Mouse (Mus musculus): ENCODE measurements around the gene Pwp2. TPM values are rescaled to one million over a fixed set of nuclear protein-coding genes. Genes with fewer than 3 reads are reported as not detected.

The Pwp2 gene
- total RNA-seq (2014; rRNA removed) (27.2 and 30.0 TPM in 2 replicates), polyA plus RNA-seq (2015; fragmentation: Nextera tagmentation; extraction: Ambion mirVana) (15.0 and 16.4 TPM in 2 replicates)

- peak within 1 kb of the TSS; percentile 95 for H3K4me2 ChIP-seq (ENCODE audit: low read depth)
- WGBS = 2% methylated on average over 47 of the region's 47 CpGs
- no peak for TF ChIP-seq CTCF (IDR thresholded peaks at IDR 0.05; ENCODE audit: low read depth)
- no peaks in the 10 kb centered on the region for H3K27me3 ChIP-seq (ENCODE audit: insufficient read depth, low read length)
- H3K36me3 ChIP-seq (ENCODE audit: insufficient read depth) = peaks cover 47% of the 10 kb centered on the region
- peak within 1 kb of the TSS; percentile 69 for H3K4me3 ChIP-seq (ENCODE audit: low read depth, low read length)
- ATAC-seq = peak; percentile 97
- DNase-seq = peak; percentile 94
- peak within 1 kb of the TSS; percentile 64 for H3K27ac ChIP-seq (ENCODE audit: low read depth, low read length)
- peak within 1 kb of the TSS; percentile 63 for H3K9ac ChIP-seq
- H3K9me3 ChIP-seq (ENCODE audit: low read length) = no peaks in the 10 kb centered on the region
- peaks cover 5% of the 10 kb centered on the region for H3K4me1 ChIP-seq (ENCODE audit: insufficient read depth)
These were observed at the start of gene Pwp2 for GRCm38 (mm10) chr10:78184531-78185380. Pwp2 (minus strand) TSS chr10:78185149.

GRCm38 (mm10) chr10:78233756-78234155, 48.8 kb upstream of the Pwp2 start:
- DNase-seq = no peak

GRCm38 (mm10) chr10:78233161-78233560, 48.2 kb upstream of the Pwp2 start:
- H3K27ac ChIP-seq (ENCODE audit: low read depth, low read length) = no peak overlapping the region
- no peak for TF ChIP-seq CTCF (IDR thresholded peaks at IDR 0.05; ENCODE audit: low read depth)
- H3K9me3 ChIP-seq (ENCODE audit: low read length) = no peaks in the 10 kb centered on the region

More at GRCm38 (mm10) chr10:78233756-78234155, 48.8 kb upstream of the Pwp2 start:
- H3K4me2 ChIP-seq (ENCODE audit: low read depth) = no peak overlapping the region
- H3K36me3 ChIP-seq (ENCODE audit: insufficient read depth) = peaks cover 17% of the 10 kb centered on the region; the same call in 1 of the 2 replicates
- H3K4me1 ChIP-seq (ENCODE audit: insufficient read depth) = no peaks in the 10 kb centered on the region
- WGBS = 83% methylated on average over 6 of the region's 6 CpGs
- TF ChIP-seq CTCF (IDR thresholded peaks at IDR 0.05; ENCODE audit: low read depth) = no peak
- no peak overlapping the region for H3K27ac ChIP-seq (ENCODE audit: low read depth, low read length)
- ATAC-seq = no peak
- H3K9ac ChIP-seq = no peak overlapping the region
- no peak overlapping the region for H3K4me3 ChIP-seq (ENCODE audit: low read depth, low read length)
- no peaks in the 10 kb centered on the region for H3K27me3 ChIP-seq (ENCODE audit: insufficient read depth, low read length)
- no peaks in the 10 kb centered on the region for H3K9me3 ChIP-seq (ENCODE audit: low read length)

GRCm38 (mm10) chr10:78232301-78232980, 47.5 kb upstream of the Pwp2 start:
- DNase-seq (no peak), ATAC-seq (no peak)
- no peaks in the 10 kb centered on the region for H3K4me1 ChIP-seq (ENCODE audit: insufficient read depth)
- no peak for TF ChIP-seq CTCF (IDR thresholded peaks at IDR 0.05; ENCODE audit: low read depth)
- peaks cover 27% of the 10 kb centered on the region for H3K36me3 ChIP-seq (ENCODE audit: insufficient read depth)
- H3K27ac ChIP-seq (ENCODE audit: low read depth, low read length) = no peak overlapping the region
- no peaks in the 10 kb centered on the region for H3K9me3 ChIP-seq (ENCODE audit: low read length)
- H3K4me2 ChIP-seq (ENCODE audit: low read depth) = no peak overlapping the region
- H3K9ac ChIP-seq = no peak overlapping the region
- H3K4me3 ChIP-seq (ENCODE audit: low read depth, low read length) = no peak overlapping the region
- 62% methylated on average over 4 of the region's 4 CpGs for WGBS
- H3K27me3 ChIP-seq (ENCODE audit: insufficient read depth, low read length) = no peaks in the 10 kb centered on the region

More at GRCm38 (mm10) chr10:78233161-78233560, 48.2 kb upstream of the Pwp2 start:
- DNase-seq (no peak), ATAC-seq (no peak)
- no peaks in the 10 kb centered on the region for H3K27me3 ChIP-seq (ENCODE audit: insufficient read depth, low read length)
- WGBS = 92% methylated on average over 5 of the region's 5 CpGs
- no peak overlapping the region for H3K4me2 ChIP-seq (ENCODE audit: low read depth)
- H3K9ac ChIP-seq = no peak overlapping the region
- no peak overlapping the region for H3K4me3 ChIP-seq (ENCODE audit: low read depth, low read length)
- peaks cover 22% of the 10 kb centered on the region for H3K36me3 ChIP-seq (ENCODE audit: insufficient read depth)
- no peaks in the 10 kb centered on the region for H3K4me1 ChIP-seq (ENCODE audit: insufficient read depth)

GRCm38 (mm10) chr10:78228560-78228928, 43.6 kb upstream of the Pwp2 start:
- H3K9me3 ChIP-seq (ENCODE audit: low read length) = no peaks in the 10 kb centered on the region
- WGBS = 90% methylated on average over 5 of the region's 5 CpGs
- H3K9ac ChIP-seq = no peak overlapping the region
- ATAC-seq (no peak), DNase-seq (no peak)
- peaks cover 34% of the 10 kb centered on the region for H3K36me3 ChIP-seq (ENCODE audit: insufficient read depth)
- no peak overlapping the region for H3K4me3 ChIP-seq (ENCODE audit: low read depth, low read length)
- H3K4me1 ChIP-seq (ENCODE audit: insufficient read depth) = no peaks in the 10 kb centered on the region
- H3K4me2 ChIP-seq (ENCODE audit: low read depth) = no peak overlapping the region
- no peaks in the 10 kb centered on the region for H3K27me3 ChIP-seq (ENCODE audit: insufficient read depth, low read length)
- no peak for TF ChIP-seq CTCF (IDR thresholded peaks at IDR 0.05; ENCODE audit: low read depth)
- no peak overlapping the region for H3K27ac ChIP-seq (ENCODE audit: low read depth, low read length)

DNA sequence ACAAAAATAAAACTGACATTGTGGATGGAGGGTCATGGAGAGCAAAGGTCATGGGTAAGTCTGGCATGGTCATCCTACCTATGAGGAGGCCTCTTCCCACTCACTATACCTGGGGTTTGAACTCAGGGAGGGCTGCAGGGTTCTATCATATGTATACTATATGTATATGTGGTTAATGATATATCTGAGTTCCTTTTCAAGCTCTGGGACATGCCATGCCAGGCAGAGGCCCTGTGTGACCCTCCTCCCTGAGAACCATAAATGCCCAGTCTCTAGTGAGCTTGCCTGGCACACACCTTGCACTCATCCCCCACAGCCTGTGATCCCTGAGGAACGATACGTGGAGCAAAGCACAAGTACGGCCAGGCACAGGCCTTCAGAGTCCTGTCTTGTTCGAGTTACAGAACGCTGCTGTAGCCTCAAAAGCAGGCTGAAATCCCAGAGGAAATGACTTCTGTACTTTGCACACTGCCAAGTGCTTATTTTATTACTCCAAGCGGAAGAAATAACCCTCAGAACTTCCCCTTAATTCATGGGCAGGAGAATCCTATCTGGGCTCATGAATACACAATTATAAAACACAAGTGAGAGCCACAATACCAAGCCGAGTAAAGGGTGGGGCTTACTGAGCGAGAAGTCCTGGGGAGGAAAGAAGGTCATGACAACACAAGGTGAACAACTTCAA, 43.1 kb upstream of the Pwp2 start:
- Histone ChIP-seq H3K9me3 (ENCODE audit: low read length) (no peaks in the 10 kb centered on the region), H3K4me1 (ENCODE audit: insufficient read depth) (no peaks in the 10 kb centered on the region), H3K4me3 (ENCODE audit: low read depth, low read length) (no peak overlapping the region), H3K9ac (no peak overlapping the region), H3K36me3 (ENCODE audit: insufficient read depth) (peaks cover 34% of the 10 kb centered on the region), H3K4me2 (ENCODE audit: low read depth) (no peak overlapping the region), H3K27me3 (ENCODE audit: insufficient read depth, low read length) (no peaks in the 10 kb centered on the region), H3K27ac (ENCODE audit: low read depth, low read length) (no peak overlapping the region)
- DNase-seq = no peak
- no peak for TF ChIP-seq CTCF (IDR thresholded peaks at IDR 0.05; ENCODE audit: low read depth)
- no peak for ATAC-seq
- 82% methylated on average over 8 of the region's 8 CpGs for WGBS

All from forebrain, postnatal 0 days (tissue).